Mouse (Mus musculus) kidney, postnatal 25 days (tissue): ENCODE data around the gene Nfkbil1.

Source experiments
- DNase-seq, 2 experiments: peaks; one replicate each; pipeline ENCODE4 v3.0.0; 2021; ENCODE audit warnings: mixed read lengths in 2 of 2

Gene Nfkbil1

DNA sequence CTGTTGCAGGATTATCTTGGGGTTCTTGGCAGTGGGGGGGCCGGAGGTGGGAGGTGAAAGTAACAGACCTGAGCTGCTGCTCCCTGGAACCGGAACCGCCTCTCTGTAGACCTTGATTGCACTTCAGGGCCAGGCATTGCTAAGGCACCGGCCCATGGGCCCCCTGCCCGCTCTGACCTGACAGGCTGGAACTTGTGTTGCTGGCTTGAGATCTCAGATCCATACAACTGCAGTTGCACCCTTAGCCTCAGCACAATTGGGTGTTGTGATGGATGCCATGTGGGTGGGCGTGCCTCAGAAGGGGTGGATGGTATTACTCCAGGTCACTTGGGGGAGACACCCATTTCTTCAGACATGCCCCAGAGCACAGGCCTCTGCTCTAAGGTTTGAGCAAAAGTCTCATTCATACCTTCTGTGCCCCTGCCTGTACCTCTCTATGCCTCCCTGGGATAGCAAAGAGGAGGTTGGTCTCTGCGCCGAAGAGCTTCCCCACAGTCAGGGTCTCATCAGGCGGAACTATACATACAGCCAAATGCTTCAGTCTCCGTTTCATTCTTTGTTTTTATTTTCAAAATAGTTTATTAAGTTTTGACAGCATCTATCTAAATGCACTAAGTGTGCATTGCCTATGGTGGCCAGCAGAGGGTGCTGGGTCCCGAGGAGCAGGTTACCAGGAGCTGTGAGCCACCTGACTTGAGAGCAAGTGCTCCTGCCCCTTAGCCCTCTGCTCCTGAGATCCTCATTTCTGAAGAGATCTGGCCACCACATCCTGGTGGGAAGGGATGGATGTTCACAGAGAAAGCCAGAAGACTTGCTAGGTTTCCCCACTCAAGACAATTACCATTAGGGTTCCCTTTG is 18.9 kb upstream of the Nfkbil1 start:
- peak; percentile 81 to 83 for DNase-seq

DNA sequence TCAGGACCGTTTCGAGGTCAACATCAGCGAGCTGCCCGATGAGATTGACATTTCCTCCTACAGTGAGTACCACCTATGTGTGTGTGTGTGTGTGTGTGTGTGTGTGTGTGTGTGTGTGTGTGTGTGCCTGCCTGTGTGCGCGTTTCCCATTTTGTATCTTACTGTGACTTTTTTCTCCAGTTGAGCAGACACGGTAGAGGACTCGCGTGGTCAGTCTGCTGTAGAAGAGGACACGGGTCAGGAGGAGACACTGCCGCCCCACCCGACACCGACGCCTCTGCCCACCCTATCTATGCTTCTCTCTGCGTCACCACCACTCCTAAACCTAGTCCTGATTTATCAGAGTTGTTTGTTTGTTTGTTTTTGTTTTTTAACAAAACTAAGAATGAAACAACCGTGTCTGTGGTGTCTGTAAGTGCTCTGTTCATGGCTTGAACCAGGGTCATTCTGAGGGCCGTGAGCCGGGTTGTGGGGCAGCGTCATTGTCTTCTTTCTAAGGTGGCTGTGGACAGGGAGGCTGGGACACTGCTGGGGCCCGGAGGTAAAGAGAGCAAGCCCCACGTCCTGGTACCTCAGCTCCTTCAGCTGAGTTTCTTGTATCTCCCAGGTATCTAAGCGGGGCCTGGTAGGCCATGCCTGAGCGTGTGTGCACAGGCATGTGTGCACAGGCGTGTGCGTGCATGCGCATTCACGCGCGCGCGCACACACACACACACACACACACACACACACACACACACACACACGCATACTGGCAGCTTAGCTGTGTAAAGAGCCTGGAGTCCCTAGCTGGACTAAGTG is 17.9 kb upstream of the Nfkbil1 start:
- peak in 1 of 2 experiments; percentile 39 for DNase-seq

DNA sequence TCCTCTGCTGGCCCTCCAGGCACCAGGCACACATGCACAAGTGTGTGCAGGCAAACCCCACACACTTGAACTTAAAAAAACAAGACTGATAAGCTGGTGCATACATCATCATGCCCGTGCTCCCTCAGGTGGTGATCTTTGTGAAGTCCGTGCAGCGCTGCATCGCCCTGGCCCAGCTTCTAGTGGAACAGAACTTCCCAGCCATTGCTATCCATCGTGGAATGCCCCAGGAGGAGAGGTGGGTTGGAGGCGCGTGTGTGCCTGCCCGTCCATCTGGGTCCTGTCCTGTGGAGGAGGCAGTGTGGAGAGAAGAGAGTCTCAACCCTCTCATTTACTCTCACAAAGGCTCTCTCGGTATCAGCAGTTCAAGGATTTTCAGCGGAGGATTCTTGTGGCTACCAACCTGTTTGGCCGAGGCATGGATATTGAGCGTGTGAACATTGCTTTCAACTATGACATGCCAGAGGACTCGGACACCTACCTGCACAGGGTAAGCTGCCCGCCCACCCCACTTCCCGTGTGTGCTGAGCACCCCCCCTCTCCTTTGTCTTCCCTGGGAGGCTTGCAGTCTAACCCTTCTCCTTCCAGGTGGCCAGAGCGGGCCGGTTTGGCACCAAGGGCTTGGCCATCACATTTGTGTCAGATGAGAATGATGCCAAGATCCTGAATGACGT is 17.2 kb upstream of the Nfkbil1 start:
- DNase-seq: peak in 1 of 2 experiments; percentile 47

DNA sequence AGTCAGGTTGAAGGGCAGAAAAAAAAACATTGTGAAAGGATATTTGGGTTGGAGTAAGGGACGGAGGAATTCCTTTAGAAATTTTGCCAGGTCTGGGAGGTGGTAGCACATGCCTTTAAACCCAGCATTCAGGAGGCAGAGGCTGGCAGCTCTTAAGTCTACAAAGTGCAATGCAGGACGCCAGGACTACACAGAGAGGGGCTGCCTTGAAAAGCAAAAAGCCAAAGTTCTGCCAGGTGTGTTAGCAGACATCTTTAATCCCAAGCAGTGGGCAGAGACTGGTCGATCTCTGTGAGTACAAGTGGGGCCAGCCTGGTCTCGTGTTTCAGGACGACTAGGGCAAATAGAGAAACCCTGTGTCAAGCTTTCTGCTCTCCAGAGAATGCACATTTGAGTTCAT is 16.4 kb upstream of the Nfkbil1 start:
- no peak for DNase-seq

DNA sequence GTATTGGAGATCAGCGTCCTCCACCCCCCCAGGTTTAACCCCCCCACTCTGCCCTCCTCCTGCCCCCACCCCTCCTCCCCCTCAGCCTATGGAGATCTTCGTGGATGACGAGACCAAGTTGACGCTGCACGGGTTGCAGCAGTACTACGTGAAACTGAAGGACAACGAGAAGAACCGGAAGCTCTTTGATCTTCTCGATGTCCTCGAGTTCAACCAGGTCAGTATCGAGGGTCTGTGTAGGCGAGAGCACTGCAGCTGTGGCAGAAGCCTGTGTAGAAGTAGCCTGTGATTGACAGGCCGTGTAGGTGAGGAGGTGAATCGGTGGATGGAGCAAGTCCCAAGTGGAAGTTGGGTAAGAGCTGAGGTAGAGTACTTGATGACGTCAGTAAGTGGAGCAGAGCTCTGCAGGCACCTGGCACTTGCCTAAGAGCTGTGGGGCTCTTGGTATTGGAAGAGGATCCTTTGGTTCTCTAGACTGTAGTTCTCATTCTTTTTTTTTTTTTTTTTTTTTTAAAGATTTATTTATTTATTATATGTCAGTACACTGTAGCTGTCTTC is 15.6 kb upstream of the Nfkbil1 start:
- no peak for DNase-seq

DNA sequence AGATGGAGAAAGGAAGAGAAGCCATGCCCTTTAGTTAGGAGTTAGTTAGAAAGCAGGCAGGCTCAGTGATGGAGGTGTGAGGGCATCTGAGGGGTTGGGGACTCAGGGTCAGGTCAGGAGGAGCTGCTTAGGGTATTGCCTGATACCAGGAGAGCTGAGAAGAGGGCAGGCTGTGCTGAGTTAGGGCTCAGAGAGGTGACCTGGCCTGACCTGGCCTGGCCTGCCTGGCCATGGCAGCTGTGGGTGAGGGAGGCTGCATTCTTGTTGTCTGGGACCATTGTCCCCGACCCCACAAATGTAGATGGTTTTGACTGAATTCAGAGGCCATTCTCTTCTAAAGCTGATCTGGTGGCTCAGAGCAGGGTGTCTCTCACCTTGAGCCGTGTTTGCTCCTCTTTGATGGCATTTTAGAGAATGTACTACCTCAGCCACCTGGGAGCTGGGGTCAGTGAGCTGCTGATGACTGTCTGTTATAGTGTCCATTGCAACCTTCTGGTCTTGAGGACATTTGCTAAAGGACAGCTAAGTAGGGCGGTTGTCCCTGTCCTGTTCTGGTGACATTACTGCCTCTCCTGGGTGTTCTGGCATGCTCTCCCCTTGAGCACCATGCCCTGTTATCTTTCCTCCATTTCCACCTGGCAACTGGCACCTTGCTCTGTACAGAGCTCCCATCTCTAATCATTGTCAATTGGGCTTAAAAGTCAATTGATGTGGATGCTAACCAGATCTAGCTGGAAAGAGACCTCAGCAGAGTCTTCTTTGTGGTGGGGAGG is 14.9 kb upstream of the Nfkbil1 start:
- no peak for DNase-seq

DNA sequence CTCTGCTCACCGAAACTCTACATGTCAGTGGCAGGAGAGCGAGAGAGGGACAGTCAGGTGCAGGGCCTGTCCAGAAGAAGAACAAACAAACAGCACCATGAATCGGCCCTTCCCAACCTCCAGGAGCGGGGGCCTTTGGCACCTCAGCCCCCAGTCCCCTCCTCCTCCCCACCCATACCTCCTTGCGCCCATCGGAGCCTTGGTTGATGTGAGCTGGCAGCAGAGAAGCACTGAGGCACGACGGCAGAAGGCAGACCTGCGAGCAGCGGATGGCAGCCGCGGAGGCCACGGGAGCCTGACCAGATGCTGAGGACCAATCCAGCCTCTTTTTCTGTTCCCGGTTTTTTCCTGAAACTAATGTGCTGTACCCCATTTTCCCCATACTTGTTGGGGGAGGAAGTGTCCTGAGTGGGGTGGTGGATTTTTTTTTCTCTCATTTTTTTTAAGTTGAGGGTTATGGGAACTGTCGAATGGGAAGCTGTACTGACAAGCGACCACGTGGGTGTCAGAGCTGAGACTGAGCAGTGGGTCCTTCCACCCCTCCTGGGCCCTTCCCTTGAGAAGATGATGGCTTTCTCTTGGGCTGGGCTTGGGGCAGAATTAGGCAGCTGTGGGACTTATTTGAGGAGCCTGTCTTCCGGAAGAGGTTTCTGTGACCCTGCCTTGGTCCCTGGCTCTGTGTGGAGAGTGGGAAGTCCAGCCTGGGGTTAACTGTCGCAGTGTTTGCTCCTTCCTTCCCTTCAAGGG is 14.0 kb upstream of the Nfkbil1 start:
- DNase-seq: no peak

DNA sequence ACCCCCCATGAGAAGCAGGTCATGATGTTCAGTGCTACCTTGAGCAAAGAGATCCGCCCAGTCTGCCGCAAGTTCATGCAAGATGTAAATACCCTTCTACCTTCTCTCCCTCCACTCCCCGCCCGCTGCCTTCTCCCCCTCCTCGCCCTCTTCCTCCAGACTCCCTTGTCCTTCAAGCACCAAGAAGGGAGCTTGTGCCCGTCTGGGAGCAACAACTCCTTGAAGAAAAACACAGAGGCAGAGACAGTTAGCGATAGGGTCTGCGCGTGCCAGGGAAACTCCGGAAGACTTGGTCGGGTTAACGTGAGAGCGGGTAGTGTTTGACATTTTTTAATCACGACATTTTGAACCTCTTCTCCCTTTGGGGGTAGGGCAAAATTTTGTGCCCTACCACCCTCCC is 13.4 kb upstream of the Nfkbil1 start:
- no peak for DNase-seq

DNA sequence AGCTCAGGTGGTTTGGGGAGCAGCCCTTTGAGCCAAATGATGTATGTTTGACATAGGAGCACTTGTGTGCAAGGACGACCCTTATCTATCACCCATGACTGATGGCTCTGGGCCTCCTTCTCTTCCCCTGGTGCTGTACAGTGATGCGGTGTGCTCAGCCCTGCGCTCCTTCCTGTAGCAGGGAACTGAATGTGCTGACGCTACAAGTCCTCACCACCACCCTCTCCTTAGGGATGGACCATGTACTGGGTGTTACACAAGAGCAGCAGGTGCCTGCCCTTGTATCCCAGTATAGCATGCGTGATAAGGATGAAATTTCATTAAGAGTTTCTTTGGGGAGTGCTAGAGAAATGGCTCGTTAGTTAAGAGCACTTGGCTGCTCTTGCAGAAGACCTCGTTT is 11.6 kb upstream of the Nfkbil1 start:
- peak; percentile 44 to 83 for DNase-seq

DNA sequence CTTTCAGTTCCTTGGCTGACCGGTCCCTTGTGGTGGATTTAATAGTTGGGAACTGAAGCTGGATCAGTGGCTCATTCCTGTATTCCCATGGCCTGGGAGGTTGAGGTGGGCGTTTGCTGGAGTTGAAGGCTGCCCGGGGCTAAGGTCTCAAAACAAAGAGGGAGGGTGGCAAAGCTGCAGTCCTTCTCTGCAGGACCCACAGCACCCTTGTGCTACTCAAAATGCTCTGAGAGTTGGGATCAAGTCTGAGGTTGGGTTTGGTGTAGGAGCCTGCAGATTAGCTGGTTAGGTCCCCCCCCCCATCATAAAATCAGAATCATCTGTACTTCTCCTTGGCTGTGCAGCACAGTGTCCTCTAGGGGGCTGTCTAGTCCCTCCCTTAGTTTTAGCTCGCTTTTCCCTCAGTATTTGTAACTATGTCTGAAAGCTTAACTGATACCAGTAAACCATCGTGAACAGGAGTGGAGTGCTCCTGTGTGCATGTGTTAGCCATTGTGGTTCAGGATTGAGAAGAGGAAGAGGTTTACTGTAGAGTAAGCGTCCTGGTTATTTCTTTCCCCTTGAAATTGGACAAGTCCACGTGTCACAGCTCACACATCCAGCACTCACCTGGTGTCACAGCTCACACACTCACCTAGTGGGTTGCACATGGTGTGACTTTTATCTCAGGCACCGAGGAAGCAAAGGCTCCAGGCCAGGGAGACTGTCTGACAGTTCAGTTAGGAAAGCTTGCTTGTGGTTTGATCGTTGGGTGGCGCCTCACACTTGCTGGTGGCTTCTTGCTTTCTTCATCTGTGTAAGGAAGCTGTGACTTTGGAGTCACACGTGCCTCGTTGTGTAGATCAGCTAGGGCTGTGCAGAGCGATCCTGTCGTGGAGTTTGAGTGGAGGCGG is 10.4 kb upstream of the Nfkbil1 start:
- DNase-seq: peak in 1 of 2 experiments; percentile 38

DNA sequence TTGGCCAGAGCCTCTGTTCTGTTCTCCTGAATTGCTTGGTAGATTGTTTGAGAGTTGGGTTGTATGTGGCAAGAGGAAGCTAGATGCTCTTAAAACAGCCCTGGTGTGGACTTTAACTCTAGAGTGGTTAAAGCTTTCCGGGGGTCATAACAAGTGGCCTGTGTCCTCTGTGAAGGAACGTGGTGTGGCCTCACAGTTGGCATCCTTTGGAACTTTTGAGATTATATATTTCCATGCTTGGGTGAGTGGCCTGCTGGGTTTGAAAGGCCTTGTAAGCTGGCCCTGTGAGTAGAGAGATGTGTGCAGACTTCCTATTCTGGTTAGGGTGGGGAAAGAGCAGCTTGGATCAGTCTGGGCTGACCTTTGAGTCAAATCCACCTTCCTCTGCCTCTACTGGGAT is 9.4 kb upstream of the Nfkbil1 start:
- DNase-seq: no peak

DNA sequence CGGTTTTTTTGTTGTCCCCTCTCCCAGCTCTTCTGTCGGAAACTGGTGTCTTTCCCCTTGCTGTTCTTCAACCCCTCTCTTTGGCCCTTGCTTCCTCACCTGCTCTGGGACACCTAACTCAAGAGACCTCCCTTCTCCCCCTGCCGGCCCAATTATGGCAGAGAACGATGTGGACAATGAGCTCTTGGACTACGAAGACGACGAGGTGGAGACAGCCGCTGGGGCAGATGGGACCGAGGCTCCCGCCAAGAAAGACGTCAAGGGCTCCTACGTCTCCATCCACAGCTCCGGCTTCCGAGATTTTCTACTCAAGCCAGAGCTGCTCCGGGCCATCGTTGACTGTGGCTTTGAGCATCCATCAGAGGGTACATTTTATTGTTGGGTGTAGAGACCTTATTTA is 7.5 kb upstream of the Nfkbil1 start:
- DNase-seq: peak; percentile 48 to 78

DNA sequence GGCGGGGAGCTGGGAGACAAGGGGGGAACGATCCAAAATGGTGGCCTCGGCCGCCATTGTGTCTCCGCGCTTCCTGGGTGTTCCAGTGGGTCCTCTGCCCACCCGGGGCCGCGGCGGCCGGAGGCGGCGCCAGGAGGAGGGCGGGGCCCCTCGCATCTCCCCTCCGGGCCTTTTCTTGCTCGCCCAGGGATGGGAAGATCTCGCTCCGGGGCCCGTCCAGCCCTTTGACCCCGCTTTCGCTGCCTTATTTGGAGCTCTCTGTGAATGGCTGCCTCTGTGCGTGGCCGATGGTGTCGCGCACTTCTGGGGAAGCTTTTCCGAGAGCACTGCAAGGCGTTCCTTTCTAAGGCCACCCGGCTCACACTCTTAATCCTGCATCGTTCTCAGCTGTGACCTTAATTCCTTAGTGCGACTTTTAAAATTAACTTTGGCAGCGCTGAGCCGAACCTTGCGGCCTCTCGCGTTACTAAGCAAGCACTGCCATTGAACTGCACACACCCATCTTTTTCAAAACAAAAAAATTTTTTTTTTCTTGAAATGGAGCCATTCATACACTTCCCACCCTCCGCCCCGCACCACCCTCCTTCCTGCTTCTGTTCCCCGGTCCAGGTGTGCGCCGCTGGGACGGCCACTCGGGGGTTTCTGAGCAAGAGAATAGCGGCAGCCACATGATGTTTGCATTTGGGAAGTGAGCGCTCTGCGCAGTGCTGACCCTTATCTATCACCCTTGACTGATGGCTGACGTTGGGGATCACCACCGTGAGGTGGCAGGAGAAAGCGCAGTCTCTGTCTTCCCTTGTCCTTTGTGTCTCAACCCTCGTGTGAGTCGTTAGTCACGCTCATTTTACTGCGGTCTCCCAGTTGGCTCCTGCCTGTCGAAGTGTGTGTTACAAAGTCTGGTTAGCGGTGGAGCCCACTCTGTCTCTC is 6.7 kb upstream of the Nfkbil1 start:
- DNase-seq: peak; percentile 73 to 89

DNA sequence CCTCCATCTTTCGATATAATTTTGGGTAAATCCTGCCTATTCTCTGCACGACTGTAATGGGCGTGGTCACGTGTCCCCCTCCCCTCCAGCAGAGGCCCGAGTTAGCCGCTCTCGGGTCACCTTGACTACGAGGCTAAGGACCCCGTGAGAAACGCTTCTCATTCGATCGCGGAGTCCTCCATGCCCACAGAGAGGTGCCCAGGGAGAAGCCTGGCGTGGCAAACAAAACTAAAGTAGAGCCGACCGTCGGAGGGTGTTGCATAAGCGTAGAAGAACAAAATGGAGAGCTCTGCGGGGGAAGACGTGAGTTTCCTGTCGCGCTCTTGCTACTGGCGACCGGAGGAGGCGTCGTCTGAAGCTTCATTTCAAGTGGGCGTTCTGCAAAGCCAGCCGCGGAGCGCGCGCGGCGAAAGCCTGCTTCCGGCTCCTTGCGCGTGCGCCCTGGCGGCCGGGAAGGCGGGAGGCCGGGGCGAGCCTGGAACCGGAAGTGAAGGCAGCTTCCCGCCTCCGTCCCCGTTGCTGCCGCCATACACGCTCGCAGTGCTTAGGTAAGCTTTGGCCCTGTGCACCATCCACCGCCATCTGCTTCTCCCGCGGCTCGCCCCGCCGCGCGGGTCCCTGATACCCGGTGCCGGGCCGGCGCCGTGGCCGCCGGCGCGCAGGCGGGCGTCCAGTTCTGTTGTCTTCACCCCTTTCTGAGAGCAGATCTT is 5.9 kb upstream of the Nfkbil1 start, which contains the start of gene Ddx39b:
Gene Ddx39b (plus strand): TSS at position 442 of the 710 bp plus-strand sequence.
- DNase-seq: peak; percentile 93 to 98

DNA sequence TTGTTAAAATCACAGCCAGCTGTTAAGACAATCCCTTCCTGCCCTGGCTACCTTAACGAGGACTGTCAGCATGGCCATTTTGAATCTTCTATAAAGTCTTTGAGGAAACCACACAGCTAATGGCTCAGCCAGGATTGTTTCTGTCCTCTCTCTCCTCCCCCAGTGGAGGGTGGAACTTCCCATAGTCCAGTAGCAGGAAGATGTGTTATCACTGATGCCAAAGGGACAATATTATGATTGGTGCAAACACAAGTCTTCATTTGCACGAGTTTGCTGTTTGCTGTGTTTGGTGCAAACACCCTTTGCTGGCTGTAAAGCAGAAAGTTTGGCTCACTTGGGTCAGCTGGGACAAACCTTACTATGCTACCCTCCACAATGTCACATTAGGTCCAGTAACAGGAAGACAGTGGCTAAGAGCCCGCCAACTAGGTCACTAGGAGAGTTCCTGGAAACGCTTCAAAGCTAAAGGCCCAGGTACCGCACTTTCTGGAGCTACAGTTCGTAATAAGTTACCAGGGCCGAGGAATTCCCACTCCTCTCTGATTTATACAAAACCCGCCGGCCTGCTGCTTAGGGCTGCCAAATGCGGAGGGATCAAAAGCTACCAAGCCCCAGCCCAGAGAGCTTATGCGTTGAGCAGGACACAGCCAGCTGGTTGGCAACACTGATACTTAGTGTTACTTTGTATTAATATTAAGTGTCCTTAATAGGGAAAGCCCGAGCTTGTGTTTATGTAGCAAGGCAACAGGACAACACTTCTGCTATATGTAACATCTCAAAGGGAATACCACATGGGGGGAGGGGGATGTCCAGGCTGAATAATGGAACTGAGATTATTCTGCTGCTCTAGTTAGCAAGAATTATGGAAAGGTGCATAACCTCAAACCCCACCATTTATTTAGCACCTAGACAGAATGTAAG is 5.1 kb upstream of the Nfkbil1 start:
- DNase-seq: peak; percentile 38 to 73

DNA sequence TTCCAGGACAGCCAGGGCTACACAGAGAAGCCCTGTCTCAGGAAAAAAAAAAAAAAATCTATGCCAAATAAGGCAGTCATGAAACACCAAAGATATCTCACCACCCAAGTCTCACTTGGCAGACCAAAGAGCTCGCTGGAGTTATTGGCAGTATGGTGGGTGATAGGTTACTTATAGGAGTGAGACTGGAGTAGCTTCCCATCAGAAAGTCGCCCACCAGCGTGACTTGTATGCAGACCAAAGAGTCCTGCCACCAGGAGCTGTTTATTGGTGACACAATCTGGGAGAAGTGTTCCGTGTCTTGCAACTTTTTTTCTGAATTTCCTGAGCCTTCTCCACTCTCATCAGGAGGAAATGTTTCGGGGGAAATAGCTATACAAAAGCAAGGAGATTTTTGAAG is 4.1 kb upstream of the Nfkbil1 start:
- no peak for DNase-seq

DNA sequence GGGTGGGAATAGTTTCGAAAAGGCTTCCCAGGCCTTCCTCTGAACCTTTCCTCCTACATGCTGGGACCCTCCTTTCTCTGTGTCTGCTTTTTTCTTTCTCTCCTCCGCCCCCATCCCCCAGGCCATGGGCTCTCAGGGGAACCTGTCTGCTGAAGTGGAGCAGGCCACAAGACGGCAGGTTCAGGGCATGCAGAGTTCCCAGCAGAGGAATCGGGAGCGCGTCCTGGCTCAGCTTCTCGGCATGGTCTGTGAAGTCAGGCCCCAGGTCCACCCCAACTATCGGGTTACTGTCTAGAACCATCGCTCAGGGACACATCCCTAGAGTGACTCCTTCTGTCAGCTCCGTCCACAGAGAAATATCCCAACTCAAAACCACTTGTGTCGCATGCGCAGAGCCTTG is 1.9 kb upstream of the Nfkbil1 start:
- DNase-seq: peak in 1 of 2 experiments; percentile 51
